ENCODE assay signal across 8 mouse cellular contexts in genomic region chr10:28493271-28493861, GRCm38 (mm10).
A peak's percentile ranks its signal among the peaks of the same experiment; 100 is the strongest.
DNase-seq lines count a peak whose midpoint lies in the region; ATAC-seq lines count a peak whose summit lies in the region.

No protein-coding gene starts in this region.

- no peak overlapping the region for H3K4me3 ChIP-seq in kidney, embryonic 14.5 days (ENCODE audit: low read length)
- no peak overlapping the region for H3K4me3 ChIP-seq in embryonic facial prominence, embryonic 13.5 days
- peak overlapping the region; percentile 18; the same call in 1 of the 2 replicates for H3K4me3 ChIP-seq in hindbrain, embryonic 13.5 days
- peak overlapping the region; percentile 16; the same call in 1 of the 2 replicates for H3K4me3 ChIP-seq in lung, embryonic 16.5 days (ENCODE audit: low read length)

- no peak overlapping the region for H3K27ac ChIP-seq in kidney, embryonic 14.5 days (ENCODE audit: low read depth, low read length)
- H3K27ac ChIP-seq in embryonic facial prominence, embryonic 13.5 days = no peak overlapping the region
- H3K27ac ChIP-seq in hindbrain, embryonic 13.5 days = peak overlapping the region; percentile 72
- H3K27ac ChIP-seq in lung, embryonic 16.5 days (ENCODE audit: low read length) = peak overlapping the region; percentile 78

- peaks cover 7% of the 10 kb centered on the region; the same call in 1 of the 2 replicates for H3K4me1 ChIP-seq in kidney, embryonic 14.5 days (ENCODE audit: control insufficient read depth, insufficient read depth, low read length)
- H3K4me1 ChIP-seq in embryonic facial prominence, embryonic 13.5 days = peaks cover 9% of the 10 kb centered on the region
- H3K4me1 ChIP-seq in hindbrain, embryonic 13.5 days (replicated peaks) = peaks cover 22% of the 10 kb centered on the region
- peaks cover 4% of the 10 kb centered on the region; the same call in 1 of the 2 replicates for H3K4me1 ChIP-seq in lung, embryonic 16.5 days (replicated peaks; ENCODE audit: control insufficient read depth, insufficient read depth, low read length)

- no peak overlapping the region for H3K4me2 ChIP-seq in kidney, embryonic 14.5 days (replicated peaks; ENCODE audit: low read depth, low read length)
- H3K4me2 ChIP-seq in embryonic facial prominence, embryonic 13.5 days = 0 out of 2 replicates have a peak overlapping the region, but pooled peaks have one; percentile 11
- peak overlapping the region; percentile 50 for H3K4me2 ChIP-seq in hindbrain, embryonic 13.5 days
- H3K4me2 ChIP-seq in lung, embryonic 16.5 days (ENCODE audit: low read depth, low read length) = peak overlapping the region; percentile 28

- H3K36me3 ChIP-seq in kidney, embryonic 14.5 days (ENCODE audit: control insufficient read depth, insufficient read depth, low read length) = no peaks in the 10 kb centered on the region
- no peaks in the 10 kb centered on the region for H3K36me3 ChIP-seq in embryonic facial prominence, embryonic 13.5 days
- no peaks in the 10 kb centered on the region for H3K36me3 ChIP-seq in hindbrain, embryonic 13.5 days
- no peaks in the 10 kb centered on the region for H3K36me3 ChIP-seq in lung, embryonic 16.5 days (ENCODE audit: control insufficient read depth, insufficient read depth, low read length)

- peak; percentile 43; the same call in 1 of the 2 replicates for ATAC-seq in kidney, embryonic 14.5 days (ENCODE audit: low FRiP score, low TSS enrichment)
- ATAC-seq in embryonic facial prominence, embryonic 13.5 days (ENCODE audit: insufficient number of reproducible peaks, insufficient read depth, low FRiP score, low TSS enrichment, low read depth) = no peak
- ATAC-seq in hindbrain, embryonic 13.5 days (ENCODE audit: low FRiP score) = peak; percentile 92
- peak; percentile 94 for ATAC-seq in lung, embryonic 16.5 days (ENCODE audit: low read depth)

- H3K27me3 ChIP-seq in kidney, embryonic 14.5 days (ENCODE audit: control insufficient read depth, insufficient read depth, low read length) = no peaks in the 10 kb centered on the region
- H3K27me3 ChIP-seq in embryonic facial prominence, embryonic 13.5 days = no peaks in the 10 kb centered on the region
- no peaks in the 10 kb centered on the region for H3K27me3 ChIP-seq in hindbrain, embryonic 13.5 days
- H3K27me3 ChIP-seq in lung, embryonic 16.5 days (ENCODE audit: control insufficient read depth, insufficient read depth, low read depth, low read length) = no peaks in the 10 kb centered on the region

- no peaks in the 10 kb centered on the region for H3K9me3 ChIP-seq in kidney, embryonic 14.5 days (ENCODE audit: control insufficient read depth, low read length)
- no peaks in the 10 kb centered on the region for H3K9me3 ChIP-seq in embryonic facial prominence, embryonic 13.5 days
- no peaks in the 10 kb centered on the region for H3K9me3 ChIP-seq in hindbrain, embryonic 13.5 days
- H3K9me3 ChIP-seq in lung, embryonic 16.5 days (ENCODE audit: control insufficient read depth, low read length) = no peaks in the 10 kb centered on the region

- no peak for DNase-seq in kidney, adult 18-20 months
- peak; percentile 28 for DNase-seq in right cerebral cortex, postnatal 4 days
- no peak for DNase-seq in gastrocnemius, postnatal 10 days
- no peak for DNase-seq in ovary, postnatal 14 days (ENCODE audit: low spot score)

- 37% methylated on average over 7 of the region's 7 CpGs for WGBS in kidney, embryonic 14.5 days
- 39% methylated on average over 7 of the region's 7 CpGs for WGBS in embryonic facial prominence, embryonic 13.5 days
- 7% methylated on average over 7 of the region's 7 CpGs for WGBS in hindbrain, embryonic 13.5 days
- 36% methylated on average over 7 of the region's 7 CpGs for WGBS in lung, embryonic 16.5 days

- H3K9ac ChIP-seq in kidney, embryonic 14.5 days (ENCODE audit: low read depth, low read length) = no peak overlapping the region
- no peak overlapping the region for H3K9ac ChIP-seq in embryonic facial prominence, embryonic 13.5 days
- peak overlapping the region; percentile 13; the same call in 1 of the 2 replicates for H3K9ac ChIP-seq in hindbrain, embryonic 13.5 days
- no peak overlapping the region for H3K9ac ChIP-seq in lung, embryonic 16.5 days (ENCODE audit: low read length)

Comparison
In these comparisons a context has a peak if more than half of its experiments do, and no peak if none do; other contexts are left out.
1. H3K27ac ChIP-seq: peak in hindbrain, embryonic 13.5 days (single experiment) and lung, embryonic 16.5 days (single experiment); none in kidney, embryonic 14.5 days (single experiment) and embryonic facial prominence, embryonic 13.5 days (single experiment).
2. H3K4me3 ChIP-seq: peak in hindbrain, embryonic 13.5 days (single experiment) and lung, embryonic 16.5 days (single experiment); none in kidney, embryonic 14.5 days (single experiment) and embryonic facial prominence, embryonic 13.5 days (single experiment).